Mouse (Mus musculus): ENCODE results near the gene Slc35b1.

Gene Slc35b1

GRCm38 (mm10) chr11:95384319-95384972, at the start of gene Slc35b1:
Gene Slc35b1 (plus strand): TSS chr11:95384692.
- peak; percentile 93 for DNase-seq (ENCODE audit: low spot score)

DNA sequence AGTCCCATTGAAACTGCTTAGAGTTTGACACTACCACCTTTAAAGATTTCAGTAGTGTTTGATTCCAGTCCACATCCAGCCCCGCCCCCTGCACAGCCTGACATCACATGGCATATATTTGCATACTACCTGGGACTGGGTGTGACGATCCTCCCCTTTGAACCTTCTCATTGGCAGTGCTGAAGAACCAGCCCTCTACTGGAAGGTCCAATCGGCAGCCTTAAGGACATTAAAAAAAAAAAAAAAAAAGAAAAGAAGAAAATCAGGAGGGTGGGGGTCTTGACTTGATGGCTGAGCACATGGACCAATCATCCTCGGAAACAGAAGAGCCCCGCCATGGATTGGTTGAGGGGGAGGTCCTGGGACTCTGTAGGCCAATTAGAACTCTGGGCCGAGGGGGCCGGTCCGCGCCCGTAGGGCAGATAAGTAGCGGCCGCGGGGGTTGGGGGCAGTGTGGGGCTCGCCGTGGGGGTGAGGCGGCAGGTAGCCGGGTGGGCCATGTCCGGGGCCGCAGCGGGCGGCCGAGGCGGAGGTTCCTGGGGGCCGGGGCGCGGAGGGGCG, 47.8 kb upstream of the Slc35b1 start, which contains the start of gene Fam117a:
Gene Fam117a, plus strand, starts transcription at position 451 of the 561 bp plus-strand sequence.
- peak; percentile 90 for DNase-seq (ENCODE audit: low spot score)

DNA sequence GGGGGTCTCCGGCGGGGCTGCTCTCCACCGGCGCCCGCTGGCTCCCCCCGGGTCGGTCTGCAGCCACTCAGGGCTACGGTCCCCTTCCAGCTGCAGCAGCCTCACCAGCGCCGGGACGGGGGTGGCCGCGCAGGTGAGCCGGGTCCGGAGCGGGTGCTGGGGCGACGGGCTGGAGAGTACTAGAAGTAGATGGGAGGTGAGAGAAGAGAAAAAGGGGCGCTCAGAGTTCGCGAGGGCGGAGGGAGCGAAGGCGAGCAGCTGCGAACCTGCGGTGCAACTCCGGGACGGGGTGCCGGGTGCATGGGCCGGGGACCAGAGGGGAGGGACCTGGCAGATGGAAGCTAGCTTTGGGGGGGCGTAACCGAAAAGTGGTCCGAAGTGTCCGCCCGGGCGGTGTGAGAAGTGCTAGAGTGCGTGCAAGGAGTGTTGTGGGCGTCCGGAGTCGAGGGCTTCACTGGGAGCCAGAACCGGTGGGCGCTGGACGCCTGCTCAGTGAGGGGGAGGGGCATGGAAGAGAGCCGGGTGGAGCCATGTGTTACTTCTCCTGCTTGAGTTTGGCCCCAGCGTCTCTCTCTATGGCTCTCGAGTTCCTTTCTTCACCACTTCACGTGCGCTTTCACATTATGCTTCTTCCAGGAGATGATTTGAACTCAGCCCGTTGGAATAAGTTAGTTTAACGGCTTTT, 47.2 kb upstream of the Slc35b1 start:
- DNase-seq (ENCODE audit: low spot score): peak; percentile 37

- DNase-seq (ENCODE audit: low spot score): no peak
These were observed 46.6 kb upstream of the Slc35b1 start for GRCm38 (mm10) chr11:95337846-95338342.

DNA sequence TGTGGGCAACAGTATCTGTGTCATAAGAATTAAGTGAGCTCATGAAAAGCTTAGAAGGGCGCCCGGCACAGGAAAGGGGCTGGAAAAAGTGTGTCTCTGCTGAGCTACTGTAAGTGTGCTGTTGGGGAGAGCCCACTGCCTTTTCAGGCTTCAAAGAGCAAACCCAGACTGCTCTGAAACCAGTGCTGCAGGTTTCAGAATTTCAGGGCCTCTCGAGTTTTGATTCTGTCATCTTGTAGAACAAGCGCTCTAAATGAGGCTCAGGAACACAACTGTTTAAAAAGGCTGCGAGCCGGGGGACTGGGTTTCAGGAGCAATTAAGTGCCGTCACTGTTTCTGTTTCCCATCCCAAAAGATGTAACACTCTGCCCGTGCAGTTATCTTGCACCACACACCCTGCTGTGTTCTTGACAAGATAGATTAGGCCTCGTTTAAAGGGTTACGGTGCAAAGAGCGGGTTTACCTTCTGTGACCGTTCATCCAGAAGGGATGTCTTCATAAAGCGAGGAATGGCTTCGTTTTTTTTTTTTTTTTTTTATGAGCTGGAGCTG, 44.9 kb upstream of the Slc35b1 start:
- no peak for DNase-seq (ENCODE audit: low spot score)

DNA sequence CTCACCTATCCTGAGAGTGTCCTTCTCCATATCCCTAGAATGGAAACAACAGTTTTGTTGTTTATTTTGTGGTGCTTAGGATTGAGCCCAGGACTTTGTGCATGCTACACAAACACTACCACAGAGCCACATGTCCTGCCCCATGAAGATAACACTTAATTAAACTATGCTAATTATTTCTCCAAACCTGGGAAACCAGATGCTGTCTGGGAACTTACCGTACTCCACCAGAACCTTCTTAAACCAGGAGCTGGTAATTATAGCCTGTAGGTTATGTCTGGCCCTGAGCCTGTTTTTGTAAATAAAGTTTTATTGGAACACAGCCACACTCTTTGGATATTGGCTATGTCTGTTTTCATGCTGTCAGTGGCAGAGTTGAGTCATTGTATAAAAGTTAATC, 44.2 kb upstream of the Slc35b1 start:
- DNase-seq (ENCODE audit: low spot score): no peak

DNA sequence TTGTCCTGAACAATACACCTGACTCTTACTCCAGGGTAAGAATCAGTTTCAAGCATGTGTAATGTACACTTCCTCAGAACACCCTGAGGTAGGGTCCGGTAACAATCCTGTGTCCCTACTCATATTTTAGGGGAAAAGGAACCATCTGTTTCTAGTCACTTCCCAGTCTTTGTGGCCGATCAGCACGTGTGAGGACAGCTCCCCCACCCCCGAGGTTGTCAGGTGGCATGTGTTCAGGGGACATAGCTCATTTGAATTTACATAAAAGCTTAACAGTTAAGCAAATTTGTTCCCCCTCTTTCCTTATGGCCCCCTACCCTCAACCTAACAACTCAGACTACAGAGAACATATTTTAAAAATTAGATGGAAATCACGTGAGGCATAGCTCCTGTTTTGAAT, 43.8 kb upstream of the Slc35b1 start:
- DNase-seq (ENCODE audit: low spot score): no peak

DNA sequence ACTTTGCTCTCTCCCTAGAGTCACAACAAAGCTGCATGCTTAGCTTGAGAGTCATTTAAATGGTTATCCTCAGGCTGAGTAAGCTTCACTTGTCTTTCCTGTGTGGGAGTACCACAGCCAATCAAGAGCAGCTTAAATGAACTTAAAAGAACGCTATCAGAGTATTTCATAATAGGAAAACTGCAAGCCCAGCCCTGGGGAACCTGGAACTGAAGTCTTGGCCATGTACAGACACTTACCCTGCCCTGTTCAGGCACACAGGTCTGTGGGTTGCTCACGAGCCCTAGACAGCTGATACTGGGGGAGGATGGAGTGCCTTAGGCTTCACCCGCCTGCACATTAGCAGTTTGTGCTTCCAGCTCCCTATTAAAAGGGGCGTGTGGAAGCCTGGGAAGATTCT, 41.3 kb upstream of the Slc35b1 start:
- no peak for DNase-seq (ENCODE audit: low spot score)

GRCm38 (mm10) chr11:95344181-95344580, 40.3 kb upstream of the Slc35b1 start:
- DNase-seq (ENCODE audit: low spot score): no peak

- DNase-seq (ENCODE audit: low spot score): no peak
These were observed 34.2 kb upstream of the Slc35b1 start for GRCm38 (mm10) chr11:95350289-95350688.

DNA sequence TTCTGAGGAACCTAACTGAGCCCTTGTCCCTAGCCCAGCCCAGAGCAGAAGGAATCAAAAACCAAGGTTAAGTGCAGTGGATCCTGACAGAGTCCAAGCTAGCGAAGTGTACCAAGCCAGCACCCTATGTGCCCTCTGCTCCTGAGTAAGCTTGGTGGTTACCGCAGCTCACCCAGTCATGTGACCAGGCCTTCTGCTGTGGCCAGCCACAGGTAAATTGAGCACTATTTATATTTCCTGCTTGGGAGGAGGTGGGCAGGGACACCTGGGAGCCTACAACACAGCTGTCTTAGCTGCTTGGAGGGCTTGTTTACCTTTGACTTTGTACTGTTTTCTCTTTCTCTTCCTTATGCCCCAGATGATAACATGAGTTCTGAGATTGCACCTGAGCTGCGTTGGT, 33.5 kb upstream of the Slc35b1 start:
- DNase-seq (ENCODE audit: low spot score): no peak

DNA sequence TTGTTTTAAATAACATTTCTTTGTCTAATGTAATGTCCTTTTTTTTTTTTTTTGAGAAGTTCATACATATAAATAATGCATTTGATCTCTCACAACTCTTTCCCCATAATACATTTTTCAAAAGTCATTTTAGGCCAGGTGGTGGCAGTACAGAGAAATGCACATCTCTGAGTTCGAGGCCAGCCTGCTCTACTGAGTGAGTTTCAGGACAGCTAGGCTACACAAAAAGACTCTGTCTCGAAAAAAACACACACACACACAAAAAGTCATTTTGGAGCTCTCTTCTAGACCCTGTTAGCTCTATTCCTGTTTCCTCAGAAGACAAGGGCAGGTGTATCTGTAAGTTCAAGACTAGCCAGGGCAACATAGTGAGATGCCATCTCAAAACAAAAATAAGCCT, 31.8 kb upstream of the Slc35b1 start:
- no peak for DNase-seq (ENCODE audit: low spot score)

- DNase-seq (ENCODE audit: low spot score): no peak
These were observed 31.3 kb upstream of the Slc35b1 start for GRCm38 (mm10) chr11:95353226-95353625.

DNA sequence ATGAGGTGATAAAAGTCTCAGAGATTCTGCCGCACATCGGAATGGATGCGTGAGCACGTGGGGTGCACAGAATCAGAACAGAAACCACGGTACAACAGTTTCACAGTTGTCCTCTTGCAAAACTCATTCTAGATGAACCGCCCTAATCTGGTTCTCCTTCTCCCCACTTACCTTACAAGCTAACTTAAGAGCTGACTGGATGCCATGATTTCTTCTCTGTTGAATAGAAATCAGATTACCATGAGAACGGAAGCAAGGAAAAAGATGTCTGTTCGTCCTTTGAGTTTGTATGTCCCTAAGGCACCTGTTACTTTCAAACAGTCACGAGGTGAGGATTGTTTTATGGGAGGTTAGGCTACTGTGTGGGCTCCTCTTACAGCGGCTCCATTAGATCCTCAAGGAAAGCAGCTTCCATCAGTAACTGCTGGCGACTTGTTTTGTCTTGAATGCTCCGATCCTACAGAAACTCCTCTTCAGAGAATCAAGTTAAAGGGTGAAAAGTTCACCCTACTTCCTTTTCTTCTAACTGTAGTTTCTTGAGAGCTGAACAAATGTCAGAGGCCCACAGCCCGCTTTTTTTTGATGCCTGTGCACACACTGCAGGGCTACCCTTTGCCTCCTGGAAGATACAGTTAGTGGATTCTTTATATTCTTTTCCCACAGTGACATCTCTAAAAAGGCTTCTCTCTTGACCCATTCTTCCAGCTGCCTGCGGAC, 30.1 kb upstream of the Slc35b1 start:
- no peak for DNase-seq (ENCODE audit: low spot score)

GRCm38 (mm10) chr11:95354945-95355660, 29.4 kb upstream of the Slc35b1 start:
- DNase-seq (ENCODE audit: low spot score): no peak

- no peak for DNase-seq (ENCODE audit: low spot score)
These were observed 28.9 kb upstream of the Slc35b1 start for GRCm38 (mm10) chr11:95355661-95356011.

- DNase-seq (ENCODE audit: low spot score): no peak
These were observed 28.5 kb upstream of the Slc35b1 start for GRCm38 (mm10) chr11:95356039-95356438.

DNA sequence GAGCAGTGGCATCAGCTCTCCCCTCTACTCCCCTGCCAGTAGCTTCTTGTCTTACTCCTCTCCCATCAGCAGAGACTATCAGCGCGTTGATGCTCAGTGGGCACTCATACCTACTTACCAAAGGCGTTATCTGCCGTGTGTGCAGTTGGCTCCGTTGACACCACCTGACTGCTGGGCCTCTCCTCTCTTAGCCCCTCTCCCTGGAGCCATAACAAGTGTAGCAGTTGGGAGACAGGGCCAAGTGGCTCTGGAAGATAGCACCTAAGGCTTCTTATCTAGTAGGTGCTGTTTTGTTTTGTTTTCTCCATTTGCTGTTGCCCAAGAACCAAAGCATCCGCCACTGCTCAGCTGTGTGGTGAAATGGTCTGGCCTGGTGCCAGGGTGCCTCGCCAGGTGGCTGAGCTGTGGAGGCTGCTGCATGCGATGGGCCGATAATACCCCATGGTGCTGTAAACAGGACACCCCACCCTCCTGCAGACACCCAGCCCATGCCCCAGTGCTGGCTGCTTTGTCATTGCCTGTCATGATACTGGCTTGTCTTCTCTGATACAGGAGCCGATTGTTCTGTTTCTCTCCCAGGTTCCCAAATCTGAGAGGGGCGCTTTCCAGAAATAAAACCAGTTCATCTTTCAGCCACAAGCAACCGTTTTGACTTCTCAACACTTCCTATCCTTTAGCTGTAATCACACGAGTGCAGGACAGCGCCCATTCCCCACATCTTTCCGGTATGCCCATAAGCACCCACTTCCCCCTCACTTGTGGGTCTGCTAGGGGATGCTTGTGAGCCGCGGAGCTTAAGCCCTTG, 27.8 kb upstream of the Slc35b1 start:
- peak; percentile 26 for DNase-seq (ENCODE audit: low spot score)

GRCm38 (mm10) chr11:95358263-95358662, 26.2 kb upstream of the Slc35b1 start:
- no peak for DNase-seq (ENCODE audit: low spot score)

GRCm38 (mm10) chr11:95364388-95364787, 20.1 kb upstream of the Slc35b1 start:
- DNase-seq (ENCODE audit: low spot score): no peak

DNA sequence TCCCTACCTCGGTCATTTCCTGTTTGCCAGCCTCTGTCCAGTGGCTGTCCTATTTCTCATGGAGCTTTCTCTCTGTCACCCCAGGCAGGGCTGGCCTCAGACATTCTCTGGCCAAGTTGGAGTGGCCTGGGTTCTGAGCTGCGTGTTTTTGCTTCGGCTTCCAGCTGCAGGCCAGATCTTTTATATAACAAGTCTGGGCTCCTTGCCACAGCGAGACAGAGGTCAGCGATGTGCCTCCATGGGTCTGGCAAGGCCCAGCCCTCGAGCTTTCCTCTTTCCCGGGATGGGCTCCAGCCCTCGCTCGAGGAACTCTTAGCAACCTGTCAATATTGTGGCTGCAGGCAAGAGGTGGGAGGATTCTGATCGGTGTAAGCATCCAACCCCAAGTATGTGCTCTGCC, 18.9 kb upstream of the Slc35b1 start:
- peak; percentile 79 for DNase-seq (ENCODE audit: low spot score)

Data from ovary, adult 18-20 months (tissue).